23 mouse cellular contexts compared by ENCODE assay signal in genomic region chr19:29016204-29016765, GRCm38 (mm10). TPM values are rescaled to one million over a fixed set of nuclear protein-coding genes. Genes with fewer than 3 reads are reported as not detected.
A peak's percentile ranks its signal among the peaks of the same experiment; 100 is the strongest.
DNase-seq lines count a peak whose midpoint lies in the region; ATAC-seq lines count a peak whose summit lies in the region.
"Had no signal": no experiment of that assay in that cellular context is flagged by ENCODE, and none has a peak within 500 bp of the region (broad histone marks: within the 10 kb centered on the region; RNA-seq: fewer than 3 reads in every experiment).

No protein-coding gene starts in this region.

- ATAC-seq in heart, embryonic 13.5 days (ENCODE audit: extremely low read depth, insufficient number of reproducible peaks, low FRiP score, low TSS enrichment): no peak
- no peak for ATAC-seq in limb, embryonic 11.5 days (ENCODE audit: insufficient number of reproducible peaks, low FRiP score, low TSS enrichment, low read depth)
- ATAC-seq: activated CD4-positive, CD25-positive, alpha-beta regulatory T cell, adult 4 months; forebrain, embryonic 15.5 days; hindbrain, postnatal 0 days; intestine, postnatal 0 days had no signal

- no peak overlapping the region for H3K4me3 ChIP-seq in heart, embryonic 13.5 days
- H3K4me3 ChIP-seq in limb, embryonic 11.5 days (ENCODE audit: low read depth, low read length): no peak overlapping the region
- no peak overlapping the region for H3K4me3 ChIP-seq in limb, embryonic 10.5 days
- H3K4me3 ChIP-seq: forebrain, embryonic 15.5 days; heart, embryonic 10.5 days; liver, embryonic 13.5 days had no signal

- H3K36me3 ChIP-seq in heart, embryonic 13.5 days: peaks cover 89% of the 10 kb centered on the region
- peaks cover 14% of the 10 kb centered on the region for H3K36me3 ChIP-seq in limb, embryonic 11.5 days (ENCODE audit: control insufficient read depth, insufficient read depth, low read length)
- H3K36me3 ChIP-seq in limb, embryonic 10.5 days: peaks cover 91% of the 10 kb centered on the region

- H3K27ac ChIP-seq in heart, embryonic 13.5 days (replicated peaks): 0 out of 2 replicates have a peak overlapping the region, but pooled peaks have one; percentile 20
- 0 out of 2 replicates have a peak overlapping the region, but pooled peaks have one; percentile 51 for H3K27ac ChIP-seq in limb, embryonic 11.5 days (replicated peaks; ENCODE audit: low read depth, low read length)
- no peak overlapping the region for H3K27ac ChIP-seq in limb, embryonic 10.5 days
- H3K27ac ChIP-seq: forebrain, embryonic 15.5 days; heart, embryonic 10.5 days; hindbrain, postnatal 0 days; liver, embryonic 13.5 days had no signal

- H3K9me3 ChIP-seq in heart, embryonic 13.5 days: no peaks in the 10 kb centered on the region
- no peaks in the 10 kb centered on the region for H3K9me3 ChIP-seq in limb, embryonic 11.5 days (ENCODE audit: control insufficient read depth, low read length)
- H3K9me3 ChIP-seq in limb, embryonic 10.5 days (replicated peaks): no peaks in the 10 kb centered on the region
- H3K9me3 ChIP-seq: forebrain, embryonic 15.5 days; G1E; heart, embryonic 10.5 days; liver, embryonic 13.5 days had no signal

- H3K4me2 ChIP-seq in heart, embryonic 13.5 days: no peak overlapping the region
- H3K4me2 ChIP-seq in limb, embryonic 11.5 days (ENCODE audit: low read depth, severe bottlenecking): no peak overlapping the region
- H3K4me2 ChIP-seq: forebrain, embryonic 15.5 days; liver, embryonic 13.5 days; midbrain, embryonic 11.5 days had no signal

- no peak for DNase-seq in heart, adult 9 months (ENCODE audit: low spot score in 2 of 2)
- DNase-seq in limb, embryonic 11.5 days (ENCODE audit: low spot score): no peak
- no peak for DNase-seq in limb, embryonic 10.5 days (ENCODE audit: low spot score)
- peak; percentile 18 for DNase-seq in hindlimb bud, embryonic 11.5 days (ENCODE audit: extremely low spot score, low read depth, low spot score)
- no peak for DNase-seq in embryo, embryonic 10.5 days (ENCODE audit: low spot score)
- no peak for DNase-seq in left cerebral cortex, postnatal 14 days (ENCODE audit: low spot score in 2 of 2)
- DNase-seq: adrenal gland, postnatal 10 days; B cell, adult 2 months; cerebellum, adult 2 months; cerebellum, postnatal 36 days; gastrocnemius, postnatal 25 days; liver, embryonic 13.5 days; lung, adult 2 months; lung, postnatal 14 days had no signal

- intact Hi-C loops in left cerebral cortex, postnatal 14 days (cut with DNase I): no loop called here

- peaks cover 14% of the 10 kb centered on the region for H3K4me1 ChIP-seq in heart, embryonic 13.5 days
- H3K4me1 ChIP-seq in limb, embryonic 11.5 days (ENCODE audit: control insufficient read depth, insufficient read depth, low read length): no peaks in the 10 kb centered on the region
- peaks cover 18% of the 10 kb centered on the region for H3K4me1 ChIP-seq in limb, embryonic 10.5 days
- H3K4me1 ChIP-seq: forebrain, embryonic 15.5 days; heart, embryonic 10.5 days; liver, embryonic 13.5 days had no signal

- no peak overlapping the region for H3K9ac ChIP-seq in heart, embryonic 13.5 days
- no peak overlapping the region for H3K9ac ChIP-seq in limb, embryonic 11.5 days (ENCODE audit: low read length)
- H3K9ac ChIP-seq: forebrain, embryonic 15.5 days; liver, embryonic 13.5 days had no signal

- WGBS in heart, embryonic 13.5 days: 60% methylated on average over 5 of the region's 5 CpGs
- 41% methylated on average over 5 of the region's 5 CpGs for WGBS in limb, embryonic 11.5 days
- WGBS in limb, embryonic 10.5 days: 59% methylated on average over 5 of the region's 5 CpGs

- no peaks in the 10 kb centered on the region for H3K27me3 ChIP-seq in heart, embryonic 13.5 days (replicated peaks)
- no peaks in the 10 kb centered on the region for H3K27me3 ChIP-seq in limb, embryonic 11.5 days (ENCODE audit: control insufficient read depth, insufficient read depth, low read length)
- no peaks in the 10 kb centered on the region for H3K27me3 ChIP-seq in limb, embryonic 10.5 days (ENCODE audit: low read depth, poor library complexity, severe bottlenecking)
- H3K27me3 ChIP-seq: CH12.LX; forebrain, embryonic 15.5 days; liver, embryonic 13.5 days had no signal

RNA-seq across cellular contexts. Expression of gene Cdc37l1, which starts 26.1 kb away (rescaled TPM):
- polyA plus RNA-seq in heart, embryonic 13.5 days (2015; fragmentation: Nextera tagmentation; extraction: Ambion mirVana): 27.3 and 30.6 TPM in 2 replicates
- 43.9 and 49.9 TPM in 2 replicates for polyA plus RNA-seq in limb, embryonic 11.5 days (2014; fragmentation: Nextera tagmentation; extraction: Ambion mirVana)
- 31.1 and 40.5 TPM in 2 replicates for polyA plus RNA-seq in limb, embryonic 10.5 days (2016; fragmentation: Nextera tagmentation; extraction: Ambion mirVana)
- 10 to 100 TPM; 81.8 to 83.5 TPM for total RNA-seq in left cerebral cortex, postnatal 14 days (2021)

RNA-seq across cellular contexts. Expression of gene Ak3, which starts 31.5 kb away (rescaled TPM):
- 69.3 and 69.8 TPM in 2 replicates for polyA plus RNA-seq in heart, embryonic 13.5 days (2015; fragmentation: Nextera tagmentation; extraction: Ambion mirVana)
- 87.3 and 87.8 TPM in 2 replicates for polyA plus RNA-seq in limb, embryonic 11.5 days (2014; fragmentation: Nextera tagmentation; extraction: Ambion mirVana)
- 64.1 and 69.6 TPM in 2 replicates for polyA plus RNA-seq in limb, embryonic 10.5 days (2016; fragmentation: Nextera tagmentation; extraction: Ambion mirVana)
- total RNA-seq in left cerebral cortex, postnatal 14 days (2021): 10 to 100 TPM; 52.3 to 53.2 TPM

RNA-seq across cellular contexts. Expression of gene 4430402I18Rik, which starts 48.7 kb away (rescaled TPM):
- 5.3 and 6.8 TPM in 2 replicates for polyA plus RNA-seq in heart, embryonic 13.5 days (2015; fragmentation: Nextera tagmentation; extraction: Ambion mirVana)
- polyA plus RNA-seq in limb, embryonic 11.5 days (2014; fragmentation: Nextera tagmentation; extraction: Ambion mirVana): 0.11 and 0.37 TPM in 2 replicates
- 0.06 TPM in 1 of 2 replicates, not detected in the other for polyA plus RNA-seq in limb, embryonic 10.5 days (2016; fragmentation: Nextera tagmentation; extraction: Ambion mirVana)
- total RNA-seq in left cerebral cortex, postnatal 14 days (2021): 1 to 10 TPM; 4.7 to 6.7 TPM
- polyA plus RNA-seq: G1E had no signal

RNA-seq across cellular contexts. Expression of gene Plpp6, which starts 52.5 kb away (rescaled TPM):
- polyA plus RNA-seq in heart, embryonic 13.5 days (2015; fragmentation: Nextera tagmentation; extraction: Ambion mirVana): 6.0 and 6.4 TPM in 2 replicates
- 5.2 and 7.3 TPM in 2 replicates for polyA plus RNA-seq in limb, embryonic 11.5 days (2014; fragmentation: Nextera tagmentation; extraction: Ambion mirVana)
- polyA plus RNA-seq in limb, embryonic 10.5 days (2016; fragmentation: Nextera tagmentation; extraction: Ambion mirVana): 3.1 and 4.1 TPM in 2 replicates
- 10 to 100 TPM; 43.9 to 44.5 TPM for total RNA-seq in left cerebral cortex, postnatal 14 days (2021)
